Mouse (Mus musculus) kidney, adult 11 months (tissue): ENCODE data around the gene Dnajc25.

ENCODE experiments used
- DNase-seq: peaks from one replicate; pipeline ENCODE4 v3.0.0; 2022

Gene Dnajc25

DNA sequence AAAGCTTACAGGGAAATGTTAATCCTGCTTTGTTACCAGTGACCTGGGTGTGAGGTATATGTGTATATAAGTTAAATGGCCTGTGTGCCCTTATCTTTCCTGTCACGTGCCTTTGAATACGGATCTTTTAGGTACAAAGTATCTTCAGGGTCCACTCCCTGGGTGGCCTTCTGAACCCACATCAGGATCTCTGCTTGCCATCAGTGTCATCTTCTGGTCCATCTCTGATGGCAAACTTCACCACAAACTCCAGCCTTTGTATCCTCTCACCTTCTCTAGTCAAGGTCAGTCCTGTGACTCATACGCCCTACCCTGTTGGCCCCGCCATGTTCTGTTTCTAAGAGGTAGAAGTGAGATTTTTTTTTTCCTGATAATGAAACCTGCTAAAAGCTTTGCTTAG is at the start of gene Dnajc25:
Gene Dnajc25, plus strand, starts transcription at position 301 of the 400 bp plus-strand sequence.
- no peak for DNase-seq

GRCm38 (mm10) chr4:58948391-58948790 is 46.5 kb upstream of the Dnajc25 start:
- DNase-seq = no peak

- no peak for DNase-seq
Measured at GRCm38 (mm10) chr4:58952630-58953029, 42.2 kb upstream of the Dnajc25 start.

- no peak for DNase-seq
Measured at GRCm38 (mm10) chr4:58961719-58962118, 33.1 kb upstream of the Dnajc25 start.

- DNase-seq = no peak
Measured at GRCm38 (mm10) chr4:58963271-58963670, 31.6 kb upstream of the Dnajc25 start.

DNA sequence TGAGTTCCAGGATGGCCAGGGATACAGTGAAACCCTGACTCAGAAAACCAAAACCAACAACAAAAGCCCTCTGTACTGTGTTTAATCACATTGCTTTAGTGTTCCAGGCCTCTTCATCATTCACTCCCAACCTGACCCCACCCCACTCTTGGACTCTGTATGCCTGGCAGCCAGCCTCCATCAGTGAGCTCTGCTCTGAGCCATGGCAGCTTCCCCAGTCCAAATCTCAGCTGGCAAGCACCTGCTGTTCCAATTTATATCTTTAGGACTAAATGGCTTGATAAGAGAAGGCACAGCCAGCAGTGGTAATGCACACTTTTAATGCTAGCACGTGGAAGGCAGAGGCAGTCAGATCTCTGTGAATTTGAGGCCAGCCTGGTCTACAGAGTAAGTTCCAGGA is 29.7 kb upstream of the Dnajc25 start:
- DNase-seq = no peak

- no peak for DNase-seq
Measured at GRCm38 (mm10) chr4:58970678-58971077, 24.2 kb upstream of the Dnajc25 start.

- no peak for DNase-seq
Measured at GRCm38 (mm10) chr4:58975711-58976110, 19.2 kb upstream of the Dnajc25 start.

DNA sequence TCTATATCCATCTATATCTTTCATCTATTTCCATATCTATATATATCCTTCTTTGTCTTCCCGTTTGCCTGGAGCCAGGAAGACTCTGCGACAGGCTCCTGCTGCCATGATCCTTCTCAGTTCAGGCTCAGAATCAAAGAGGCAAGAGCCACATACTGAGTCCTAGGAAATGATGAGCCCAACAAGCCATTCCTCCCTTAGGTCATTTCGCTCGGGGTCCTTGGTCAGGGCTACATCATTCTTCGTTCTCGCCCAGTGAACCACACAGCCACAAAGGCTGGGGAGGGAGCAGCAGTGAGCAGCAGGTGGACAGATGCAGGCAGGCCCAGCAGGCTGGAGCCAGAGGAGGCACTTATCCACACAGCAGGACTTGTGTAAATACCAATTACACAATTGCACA is 13.4 kb upstream of the Dnajc25 start:
- DNase-seq = no peak

GRCm38 (mm10) chr4:58982806-58983205 is 12.1 kb upstream of the Dnajc25 start:
- no peak for DNase-seq

DNA sequence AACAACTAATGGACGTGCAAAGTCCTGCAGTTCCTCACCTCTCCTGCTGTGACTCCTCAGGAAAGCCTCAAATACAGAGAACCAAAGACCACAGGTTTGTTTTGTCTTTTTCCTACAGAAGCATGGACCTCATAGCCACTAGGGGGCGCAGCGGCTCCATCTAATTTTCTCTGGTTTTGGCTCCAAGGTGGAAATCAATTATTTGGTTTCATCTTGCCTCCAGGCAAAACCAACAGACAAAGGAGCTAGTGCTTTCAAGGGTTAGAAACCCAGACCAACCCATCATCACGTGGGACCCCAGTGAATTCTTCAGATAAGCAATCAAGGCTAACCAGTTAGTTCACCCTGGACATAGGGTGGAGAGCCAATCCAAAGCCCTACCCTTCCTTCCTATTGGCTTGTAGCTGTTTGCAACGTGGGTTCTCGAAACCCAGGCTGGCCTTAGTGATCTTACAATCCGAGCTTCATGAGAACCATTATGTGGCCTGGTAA is 9.7 kb upstream of the Dnajc25 start:
- DNase-seq = peak; percentile 54

DNA sequence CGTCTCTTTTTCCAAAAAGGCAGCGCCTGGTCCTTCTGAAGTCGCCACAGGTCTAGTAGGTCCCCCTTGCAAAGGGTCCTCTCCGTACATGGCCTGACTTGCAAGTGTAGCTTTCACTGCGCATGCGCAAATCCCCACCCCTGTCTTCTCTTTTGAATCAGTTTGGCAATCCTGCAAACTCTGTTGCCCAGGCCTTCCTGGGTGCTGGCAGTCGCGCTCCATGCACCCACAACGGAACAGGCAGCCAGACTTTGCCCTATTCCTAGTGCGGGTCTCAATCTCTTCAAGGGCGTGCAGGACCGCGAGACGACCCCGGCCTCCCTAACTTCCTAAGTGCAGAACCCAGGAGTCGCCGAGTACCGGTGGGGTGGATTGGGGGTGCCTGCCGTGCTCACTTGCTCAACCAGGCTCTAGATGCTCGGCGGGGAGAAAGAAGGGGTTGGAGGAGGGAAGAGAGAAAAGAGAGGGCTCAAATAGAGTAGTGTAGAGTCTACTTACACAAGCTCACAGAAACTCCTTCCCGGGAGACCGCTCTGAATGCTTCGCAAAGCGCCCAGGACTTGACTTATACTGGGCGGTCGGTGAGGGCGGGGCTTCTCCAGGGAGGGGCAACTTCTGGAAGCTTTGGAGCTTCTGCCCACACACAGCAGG is 8.2 kb upstream of the Dnajc25 start, which contains the start of gene Ptgr1:
Gene Ptgr1, minus strand, starts transcription at position 580 of the 651 bp plus-strand sequence.
- DNase-seq = peak; percentile 81

- peak; percentile 43 for DNase-seq
Measured at GRCm38 (mm10) chr4:58989303-58989898, 5.5 kb upstream of the Dnajc25 start.

DNA sequence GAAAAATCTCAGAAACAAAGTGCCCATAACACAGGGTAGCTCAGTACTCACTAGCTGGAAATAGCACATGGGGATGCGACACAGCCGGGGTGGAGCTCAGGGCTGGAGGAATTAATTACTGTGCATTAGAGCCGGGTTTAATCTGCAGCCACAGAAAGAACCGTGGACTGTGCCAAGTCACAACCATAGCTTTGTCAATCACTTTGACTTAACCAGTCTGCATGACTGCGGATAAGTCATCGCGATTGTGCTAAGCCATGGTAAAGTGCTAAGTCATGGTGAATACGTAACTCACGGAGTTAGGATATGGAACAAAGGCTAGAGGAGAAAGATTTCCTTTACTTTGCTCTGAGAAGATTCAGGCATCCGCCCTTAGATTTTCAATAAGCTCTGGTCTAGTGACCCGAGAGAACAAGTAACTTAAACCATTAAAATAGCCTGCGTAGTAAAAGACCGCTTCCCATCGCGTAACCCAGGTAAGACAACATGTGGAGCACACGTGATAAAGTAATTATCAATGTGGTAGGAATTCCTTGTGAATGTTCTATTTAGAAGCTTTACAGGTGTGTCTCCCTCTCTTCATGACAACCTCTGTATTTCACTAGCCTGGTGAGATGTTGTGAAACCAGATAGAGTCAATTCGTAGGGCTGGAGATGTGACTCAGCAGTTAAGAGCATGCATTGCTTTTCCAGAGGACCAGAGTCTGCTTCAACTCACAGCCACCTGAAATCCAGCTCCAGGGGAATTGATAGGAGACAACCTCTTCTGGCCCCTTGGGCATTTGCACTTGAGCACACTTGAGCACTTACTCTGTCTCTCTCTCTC is 4.0 kb upstream of the Dnajc25 start:
- DNase-seq = no peak

- DNase-seq = no peak
Measured at GRCm38 (mm10) chr4:58992195-58992594, 2.7 kb upstream of the Dnajc25 start.

GRCm38 (mm10) chr4:58995251-58995693 is 410 bp downstream of the Dnajc25 start:
- DNase-seq = no peak

DNA sequence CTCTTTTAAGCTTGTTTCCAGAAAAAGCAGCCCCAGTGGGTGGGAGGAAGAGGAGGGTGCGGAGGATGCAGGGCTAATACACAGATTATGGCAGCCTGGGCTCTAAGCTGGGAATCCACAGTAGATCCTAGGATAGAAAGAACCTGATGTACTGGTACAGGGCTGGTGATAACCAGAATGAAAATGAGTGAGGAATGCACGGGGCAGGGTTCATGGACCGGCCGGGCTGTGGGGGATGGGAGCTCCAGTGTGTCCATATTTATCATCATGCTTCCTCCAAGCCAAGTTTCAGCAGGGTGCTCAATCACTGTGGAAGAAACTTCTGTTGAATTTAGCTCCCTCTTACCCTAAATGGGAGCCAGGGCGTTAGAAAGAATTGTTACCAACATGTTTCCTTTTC is 2.2 kb downstream of the Dnajc25 start:
- DNase-seq = peak; percentile 25

- no peak for DNase-seq
Measured at GRCm38 (mm10) chr4:58998688-58999087, 3.8 kb downstream of the Dnajc25 start.

- DNase-seq = peak; percentile 53
Measured at GRCm38 (mm10) chr4:58999686-59000085, 4.8 kb downstream of the Dnajc25 start.

DNA sequence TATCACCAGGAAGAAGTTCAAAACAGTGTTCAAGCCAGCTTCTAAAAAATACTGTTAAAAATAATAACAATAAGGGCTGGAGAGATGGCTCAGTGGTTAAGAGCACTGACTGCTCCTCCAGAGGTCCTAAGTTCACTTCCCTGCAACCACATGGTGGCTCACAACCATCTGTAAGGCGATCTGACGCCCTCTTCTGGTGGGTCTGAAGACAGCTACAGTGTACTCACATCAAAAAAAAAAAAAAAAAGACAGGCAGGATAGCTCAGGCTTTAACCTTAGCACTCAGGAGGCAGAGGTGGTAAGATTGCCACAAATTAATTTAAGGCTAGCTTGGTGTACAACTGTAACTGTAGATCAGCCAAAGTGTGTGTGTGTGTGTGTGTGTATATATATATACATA is 5.8 kb downstream of the Dnajc25 start:
- no peak for DNase-seq

DNA sequence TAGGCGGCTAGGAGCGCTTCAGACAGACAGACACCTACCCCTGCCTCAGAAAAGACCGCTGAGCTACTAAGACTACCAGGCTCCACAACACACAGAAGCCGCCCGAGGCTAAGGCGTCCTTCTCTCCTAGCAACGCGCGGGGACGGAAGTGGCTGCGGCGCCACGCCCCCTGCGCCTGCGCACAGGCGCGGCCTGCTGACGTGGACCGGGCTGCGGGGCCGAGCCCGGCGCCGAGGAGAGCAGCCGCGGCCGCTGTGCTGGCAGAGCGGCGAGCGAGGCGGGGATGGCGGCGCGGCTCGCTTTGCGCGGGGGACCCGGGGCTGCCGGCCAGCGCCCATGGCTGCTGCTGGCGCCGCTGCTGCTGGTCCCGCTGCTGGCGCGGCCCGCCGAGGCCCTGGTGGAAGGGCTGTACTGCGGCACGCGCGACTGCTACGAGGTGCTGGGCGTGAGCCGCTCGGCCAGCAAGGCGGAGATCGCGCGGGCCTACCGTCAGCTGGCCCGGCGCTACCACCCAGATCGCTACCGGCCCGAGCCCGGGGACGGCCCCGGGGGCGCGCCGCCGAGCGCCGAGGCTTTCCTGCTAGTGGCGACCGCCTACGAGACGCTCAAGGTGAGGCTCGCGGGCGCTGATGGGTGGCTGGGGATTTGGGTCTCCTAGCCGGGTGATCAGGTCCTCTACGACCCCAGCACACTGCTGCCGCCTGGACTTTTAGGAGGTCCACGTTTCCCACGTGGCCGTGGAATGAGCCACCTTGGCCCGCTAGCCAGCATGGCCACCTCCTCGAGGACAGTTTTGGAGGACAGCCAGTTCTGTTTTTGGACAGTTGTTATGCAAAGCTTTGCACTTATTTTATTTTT is 8.3 kb downstream of the Dnajc25 start, which contains the start of gene Gm20503:
Gene Gm20503, plus strand, starts transcription at position 263 of the 858 bp plus-strand sequence.
- peak; percentile 89 for DNase-seq

DNA sequence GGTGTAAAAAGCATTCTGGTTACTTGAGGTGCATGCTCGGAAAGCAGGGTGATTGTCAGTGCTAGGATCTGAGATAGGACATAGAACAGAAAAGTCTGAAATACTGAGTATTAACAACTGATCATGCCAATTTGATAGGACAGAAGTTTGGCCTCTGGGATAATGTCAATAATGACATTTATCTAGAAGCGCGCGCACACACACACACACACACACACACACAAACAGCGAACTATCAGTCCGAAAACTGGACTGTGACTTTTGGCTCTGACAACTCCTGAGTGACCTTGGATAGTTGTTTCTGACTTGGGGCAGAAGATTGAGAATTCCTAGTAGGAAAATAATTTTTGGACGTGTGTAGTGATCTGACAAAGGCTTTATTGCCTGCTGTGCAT is 8.9 kb downstream of the Dnajc25 start:
- no peak for DNase-seq

- no peak for DNase-seq
Measured at GRCm38 (mm10) chr4:59006211-59006610, 11.3 kb downstream of the Dnajc25 start.
